In genomic region chr9:50477270-50477669, GRCm38 (mm10) we compare ENCODE assay signal across 21 mouse cellular contexts. TPM values are rescaled to one million over a fixed set of nuclear protein-coding genes. Genes with fewer than 3 reads are reported as not detected.
"Had no signal": no experiment of that assay in that cellular context is flagged by ENCODE, and none has a peak within 500 bp of the region (broad histone marks: within the 10 kb centered on the region; RNA-seq: fewer than 3 reads in every experiment).

No protein-coding gene starts in this region.

- H3K4me2 ChIP-seq: liver, embryonic 11.5 days; liver, embryonic 13.5 days; liver, embryonic 15.5 days; lung, embryonic 14.5 days; midbrain, embryonic 11.5 days; midbrain, embryonic 13.5 days; midbrain, embryonic 15.5 days; neural tube, embryonic 13.5 days; neural tube, embryonic 15.5 days had no signal

- H3K4me1 ChIP-seq: midbrain, embryonic 15.5 days; neural tube, embryonic 13.5 days had no signal

- H3K27me3 ChIP-seq: liver, embryonic 13.5 days; liver, embryonic 15.5 days; neural tube, embryonic 13.5 days; neural tube, embryonic 15.5 days had no signal

- H3K4me3 ChIP-seq: liver, embryonic 13.5 days; liver, embryonic 15.5 days; megakaryocyte, embryonic 14.5 days; midbrain, embryonic 13.5 days; midbrain, embryonic 15.5 days; neural tube, embryonic 13.5 days; neural tube, embryonic 15.5 days had no signal

- H3K27ac ChIP-seq: liver, embryonic 13.5 days; liver, embryonic 15.5 days; macrophage; midbrain, embryonic 13.5 days; midbrain, embryonic 15.5 days; neural tube, embryonic 13.5 days; neural tube, embryonic 15.5 days had no signal

- H3K36me3 ChIP-seq: liver, embryonic 13.5 days; liver, embryonic 15.5 days; midbrain, embryonic 13.5 days; midbrain, embryonic 15.5 days; neural tube, embryonic 13.5 days; neural tube, embryonic 15.5 days had no signal

- DNase-seq: liver; liver, embryonic 13.5 days; liver, postnatal 0 days; lung, embryonic 14.5 days; lung, postnatal 14 days; retina, postnatal 1 day; right cerebral cortex, adult 18-20 months; right cerebral cortex, postnatal 25 days; right cerebral cortex, postnatal 4 days; spleen, adult 18-20 months; thymus, postnatal 14 days; thymus, postnatal 36 days had no signal

RNA-seq across cellular contexts. Expression of gene Plet1, which starts 17.1 kb away (rescaled TPM):
- polyA plus RNA-seq: macrophage had no signal
